Mouse (Mus musculus) lung, postnatal 0 days (tissue): ENCODE measurements at regions not wholly inside any gene's neighbourhood (a gene's known extent, or its start where the extent isn't known, plus 50 kb on each side); places are given as distances from the start of the nearest gene placed in this dataset.

Experiments
- ATAC-seq: fragments of 200-750 bp; cut with Nextera tagmentation; 2 replicates; pipeline ENCODE4 v1.8.0; 2017; ENCODE audit warnings: moderate library complexity
- DNase-seq: peaks from one replicate; pipeline ENCODE4 v3.0.0-alpha.2; 2016; ENCODE audit warnings: low spot score
- H3K27ac ChIP-seq: fragments of 300-500 bp; sonication (generic); 2 replicates; pipeline ENCODE4 v1.5.1; 2014; ENCODE audit warnings: antibody characterized with exemption, mild to moderate bottlenecking, low read length, mixed read lengths
- H3K27me3 ChIP-seq: fragments of 300-500 bp; sonication (generic); replicated peaks from 2 replicates; pipeline ENCODE4 v1.6.1; 2014; ENCODE audit warnings: low read length, mixed read lengths; ENCODE audit not compliant: insufficient read depth
- H3K36me3 ChIP-seq: fragments of 300-500 bp; sonication (generic); 2 replicates; pipeline ENCODE4 v1.6.1; 2014; ENCODE audit warnings: low read length, mixed read lengths; ENCODE audit not compliant: insufficient read depth
- H3K4me1 ChIP-seq: fragments of 300-500 bp; sonication (generic); 2 replicates; pipeline ENCODE4 v1.6.1; 2014; ENCODE audit warnings: antibody characterized with exemption, low read depth, low read length, mixed read lengths; ENCODE audit not compliant: insufficient read depth
- H3K4me2 ChIP-seq: fragments of 300-500 bp; sonication (generic); replicated peaks from 2 replicates; pipeline ENCODE4 v1.6.1; 2014; ENCODE audit warnings: low read depth, mild to moderate bottlenecking, low read length, moderate library complexity, mixed read lengths
- H3K4me3 ChIP-seq: fragments of 300-500 bp; sonication (generic); 2 replicates; pipeline ENCODE4 v1.5.1; 2014; ENCODE audit warnings: low read depth, low read length
- H3K9ac ChIP-seq: fragments of 300-500 bp; sonication (generic); replicated peaks from 2 replicates; pipeline ENCODE4 v1.6.1; 2014; ENCODE audit warnings: low read depth, mild to moderate bottlenecking
- H3K9me3 ChIP-seq: fragments of 300-500 bp; sonication (generic); 2 replicates; pipeline ENCODE4 v1.6.1; 2016; ENCODE audit warnings: low read length, mixed read lengths
- CTCF ChIP-seq: IDR thresholded peaks from 2 replicates; pipeline ENCODE4 v1.5.1; 2016; ENCODE audit warnings: antibody characterized with exemption, mild to moderate bottlenecking
- EP300 ChIP-seq: IDR thresholded peaks from 2 replicates; pipeline ENCODE4 v1.6.1; 2016; ENCODE audit warnings: antibody characterized with exemption, mild to moderate bottlenecking, control low read depth
- WGBS: fragments of 180-500 bp; shearing (Covaris S2); extraction: QIAGEN DNeasy Blood & Tissue Kit; methylation state at CpG from one replicate; pipeline ENCODE4 v1.1.7; 2014; 5-methylcytosine and 5-hydroxymethylcytosine counted together

GRCm38 (mm10) chr13:58756125-58756524 is 50.2 kb upstream of the Ntrk2 start:
- 50% methylated on average over 6 of the region's 6 CpGs for WGBS
- no peak overlapping the region for H3K4me3 ChIP-seq
- no peak overlapping the region for H3K27ac ChIP-seq
- H3K4me2 ChIP-seq = no peak overlapping the region
- no peaks in the 10 kb centered on the region for H3K27me3 ChIP-seq
- no peaks in the 10 kb centered on the region for H3K4me1 ChIP-seq
- H3K36me3 ChIP-seq = no peaks in the 10 kb centered on the region
- DNase-seq = no peak
- TF ChIP-seq CTCF (no peak), EP300 (no peak)
- no peak for ATAC-seq
- no peak overlapping the region for H3K9ac ChIP-seq
- no peaks in the 10 kb centered on the region for H3K9me3 ChIP-seq
